Mouse (Mus musculus) adrenal gland, postnatal 4 days (tissue): ENCODE measurements around the gene Vgf. TPM values are rescaled to one million over a fixed set of nuclear protein-coding genes. Genes with fewer than 3 reads are reported as not detected.

ENCODE experiments used
- DNase-seq, 2 experiments: peaks; one replicate each; pipeline ENCODE4 v3.0.0; 2021 to 2022; ENCODE audit warnings: low spot score in 2 of 2, mixed read lengths in 2 of 2
- microRNA-seq: library from miRNA; unstranded; fragments of <30 nt; microRNA quantifications from one replicate; pipeline ENCODE4 v1.2.0, GENCODE M21; 2021
- total RNA-seq, 2 experiments: library from RNA; stranded (reverse); gene quantifications; 2 replicates each; pipeline ENCODE4 v1.2.3; 2021

Vgf gene
- total RNA-seq, 2 experiments from 2014 or later = 15.3 to 17.2 TPM

DNA sequence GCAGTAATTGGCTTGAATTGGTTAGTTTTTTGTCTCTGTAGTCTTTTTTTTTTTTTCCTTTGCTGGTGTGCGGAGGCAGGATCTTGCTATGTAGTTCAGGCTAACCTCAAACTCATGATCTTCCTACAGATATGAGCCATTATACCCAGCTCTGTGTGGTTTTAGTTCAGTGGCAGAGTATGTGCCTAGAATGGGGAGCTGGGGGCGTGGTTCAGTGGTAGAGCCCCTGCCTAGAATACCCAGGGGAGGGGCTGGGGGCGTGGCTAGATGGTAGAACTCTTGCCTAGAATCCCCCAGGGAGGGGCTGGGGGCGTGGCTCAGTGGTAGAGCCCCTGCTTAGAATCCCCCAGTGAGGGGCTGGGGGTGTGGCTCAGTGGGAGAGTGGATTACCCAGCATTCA lies 42.5 kb downstream of the Vgf start:
- no peak for DNase-seq

DNA sequence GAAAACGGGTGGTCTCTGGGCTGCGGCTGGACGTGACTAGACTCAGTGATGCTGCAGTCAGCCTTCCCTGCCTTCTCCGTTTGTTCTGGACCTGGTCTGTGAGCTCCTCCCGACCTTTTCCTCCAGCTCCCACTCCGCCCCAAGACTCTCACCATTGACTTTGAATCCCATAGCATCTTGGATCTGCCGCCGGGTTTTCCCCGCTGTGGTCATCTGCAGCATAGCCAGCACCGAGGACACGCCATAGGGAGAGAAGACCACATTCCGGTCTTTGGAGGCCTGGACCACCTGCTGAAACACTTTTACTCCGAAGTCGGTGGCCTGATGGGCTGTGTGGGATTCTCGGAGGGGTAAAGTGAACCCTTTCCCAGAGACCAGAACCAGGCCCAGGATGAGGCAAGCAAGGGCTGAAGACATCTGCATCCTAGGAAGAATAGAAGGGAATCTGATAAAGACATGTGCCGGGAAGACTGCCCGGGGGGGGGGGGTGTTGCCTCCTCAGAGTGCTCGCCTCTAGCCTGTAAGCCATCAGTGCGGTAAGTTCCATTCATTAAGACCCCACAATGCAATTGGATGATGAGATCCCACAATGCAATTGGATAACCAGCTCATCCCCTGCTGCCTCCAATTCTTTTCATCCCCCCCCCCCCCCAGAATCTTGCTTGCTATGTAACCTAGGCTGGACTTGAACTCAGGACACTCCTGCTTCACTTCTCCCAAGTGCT lies 44.9 kb downstream of the Vgf start:
- DNase-seq = no peak

DNA sequence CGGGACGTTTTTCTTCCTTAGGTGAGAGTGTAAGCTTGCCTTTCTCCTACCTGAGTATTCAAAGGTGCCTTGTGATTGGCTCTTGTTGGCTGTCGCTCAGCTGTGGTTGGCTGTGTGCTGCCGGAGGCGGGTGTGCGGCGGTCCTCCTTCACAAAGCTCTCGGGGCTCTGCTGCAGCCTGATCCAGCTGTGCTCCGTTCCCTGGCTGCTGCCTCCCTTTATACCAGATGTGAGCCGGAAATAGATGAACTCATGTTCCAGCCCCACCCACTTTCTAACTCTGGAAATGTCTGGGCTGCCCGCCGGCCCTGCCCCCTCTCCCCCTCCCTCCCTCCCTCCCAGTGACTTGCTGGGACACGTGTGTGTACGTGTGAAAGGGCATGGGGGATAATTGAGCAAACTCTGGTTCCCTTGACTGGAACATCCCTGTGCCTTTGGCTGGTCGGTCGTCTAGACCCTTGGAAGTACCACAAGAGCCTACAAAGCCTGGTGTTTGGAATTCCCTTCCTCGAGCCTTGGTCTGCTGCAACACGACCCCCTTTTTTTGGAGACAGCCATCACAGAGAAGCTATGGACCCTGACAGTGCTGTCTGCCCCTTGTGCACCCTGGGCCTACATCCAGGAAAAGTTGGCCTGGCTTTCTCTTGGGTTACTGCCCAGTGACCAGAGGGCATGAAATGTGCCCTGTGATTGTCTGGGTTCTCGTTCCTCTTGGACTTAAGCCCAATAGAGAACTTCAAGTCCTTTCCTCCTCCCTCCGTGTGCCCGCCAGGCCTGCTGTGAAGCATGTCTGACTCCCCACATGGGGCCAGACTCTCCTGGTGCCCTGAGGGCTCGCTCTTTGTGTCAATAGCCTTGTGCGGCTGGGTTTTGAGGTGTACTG lies 46.1 kb downstream of the Vgf start, which contains the start of gene Serpine1:
Gene Serpine1 (minus strand): TSS at position 190 of the 882 bp plus-strand sequence.
- DNase-seq = peak; percentile 31 to 37

DNA sequence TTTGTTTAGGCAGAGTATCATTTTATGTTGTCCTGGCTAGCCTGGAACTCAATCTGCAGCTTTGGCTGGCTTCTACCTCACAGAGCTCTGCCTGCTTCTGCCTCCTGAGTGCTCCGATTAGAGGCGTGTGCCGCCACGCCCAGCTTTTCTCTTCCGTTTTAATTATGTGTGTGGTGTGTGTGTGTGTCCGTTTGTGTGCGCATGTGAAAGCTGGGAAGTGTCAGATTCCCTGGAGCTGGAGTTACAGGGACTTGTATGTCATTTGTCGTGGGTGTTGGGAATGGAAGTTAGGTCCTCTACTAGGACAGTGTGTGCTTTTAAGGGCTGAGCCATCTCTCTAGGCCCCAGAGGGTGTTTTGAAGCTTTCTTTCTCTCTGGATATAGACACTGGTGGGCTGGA lies 46.9 kb downstream of the Vgf start:
- DNase-seq = no peak

DNA sequence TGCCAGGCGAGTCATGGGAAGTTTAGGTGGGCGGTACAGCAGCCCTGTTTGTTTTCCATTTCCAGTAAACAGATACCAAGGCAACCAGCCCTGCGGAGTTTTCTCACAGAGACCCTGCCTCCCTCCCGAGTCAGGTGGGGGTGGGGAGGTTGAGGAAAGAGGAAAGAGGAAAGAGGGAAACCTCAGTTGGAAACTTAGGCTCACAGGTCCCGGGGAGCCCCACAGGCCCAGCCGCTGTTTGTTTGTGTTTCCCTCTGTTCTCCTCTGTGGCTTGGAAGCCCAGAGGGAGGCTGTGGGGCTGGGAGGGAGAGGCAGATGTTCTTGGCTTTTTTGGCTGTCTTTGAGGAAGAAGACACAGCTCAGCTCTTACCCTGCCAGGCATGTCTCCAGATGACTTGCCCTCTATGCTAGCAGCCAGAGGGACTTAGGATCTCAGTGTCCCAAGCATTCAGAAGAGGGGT lies 48.0 kb downstream of the Vgf start:
- no peak for DNase-seq

DNA sequence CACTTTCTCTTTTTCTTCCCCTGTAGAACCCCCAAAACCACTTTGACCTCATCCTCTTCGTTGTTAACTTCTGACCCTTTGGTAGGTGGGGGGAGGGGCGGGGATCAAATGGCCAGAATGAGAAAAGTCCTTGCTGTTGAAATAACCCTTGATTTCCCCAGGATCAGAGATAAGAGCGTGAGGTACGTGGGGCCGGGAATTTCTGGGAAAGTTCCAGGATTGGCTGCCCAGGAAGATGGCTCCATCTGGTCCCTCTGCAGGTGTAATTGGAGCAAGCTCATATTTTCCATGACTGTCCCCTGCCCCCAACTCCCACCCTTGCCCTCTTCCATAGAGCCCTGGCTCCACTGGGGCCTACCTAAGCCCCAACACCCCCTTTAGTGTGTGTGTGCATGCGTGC lies 49.5 kb downstream of the Vgf start:
- no peak for DNase-seq

DNA sequence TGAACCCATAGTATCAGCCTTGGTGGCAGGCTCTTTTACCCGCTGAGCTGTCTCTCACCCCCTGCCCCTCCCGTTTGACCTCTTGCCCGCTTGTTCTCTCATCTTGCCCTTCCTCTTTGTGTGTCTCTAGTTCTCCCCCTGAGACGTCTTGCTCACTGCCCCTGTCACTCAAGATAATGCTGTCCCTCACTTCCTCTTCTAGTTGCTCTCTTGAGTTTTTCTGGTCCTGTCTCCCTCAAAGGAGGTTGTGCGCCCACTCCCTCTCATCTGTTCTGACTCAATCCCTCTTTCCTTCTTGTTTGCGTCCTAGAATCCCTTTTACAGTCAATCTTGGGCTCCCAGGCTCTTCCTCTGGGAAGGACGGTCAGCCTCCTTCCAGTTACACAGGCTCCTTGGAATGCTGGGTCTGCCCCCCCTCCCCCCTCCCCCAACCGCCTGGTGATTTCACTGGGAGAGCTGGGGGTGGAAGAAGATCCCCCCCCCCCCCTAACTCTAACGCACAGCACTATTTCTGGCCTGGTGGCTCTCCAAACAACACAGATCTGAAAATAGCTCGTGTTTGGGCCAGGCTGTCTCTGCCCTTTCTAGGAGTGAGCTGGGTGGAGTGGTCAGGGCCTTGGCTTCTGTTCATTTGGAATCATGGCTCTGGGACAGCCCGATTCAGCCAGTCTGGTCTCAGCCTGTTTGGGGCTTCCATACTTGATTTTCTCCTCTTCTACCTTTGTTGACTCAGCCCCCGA lies 50.2 kb downstream of the Vgf start:
- no peak for DNase-seq

DNA sequence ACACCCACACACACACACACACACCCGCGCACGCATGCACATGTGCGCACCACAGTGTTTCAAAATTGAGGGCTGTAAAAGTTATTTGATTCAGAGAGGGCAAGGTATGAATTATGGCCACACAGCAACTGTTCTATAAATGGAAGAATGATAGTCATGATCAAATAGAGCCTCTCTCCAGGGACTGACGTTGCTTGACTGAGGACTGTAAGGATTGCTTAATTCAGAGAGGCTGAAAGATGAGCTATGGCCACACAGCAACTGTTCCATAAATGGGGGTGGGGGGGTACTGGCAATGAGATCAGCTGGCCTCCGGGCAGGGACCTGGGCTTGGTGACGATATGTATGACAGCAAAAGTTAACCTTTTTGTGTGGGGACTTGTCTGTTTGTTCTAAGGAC lies 51.0 kb downstream of the Vgf start:
- no peak for DNase-seq

DNA sequence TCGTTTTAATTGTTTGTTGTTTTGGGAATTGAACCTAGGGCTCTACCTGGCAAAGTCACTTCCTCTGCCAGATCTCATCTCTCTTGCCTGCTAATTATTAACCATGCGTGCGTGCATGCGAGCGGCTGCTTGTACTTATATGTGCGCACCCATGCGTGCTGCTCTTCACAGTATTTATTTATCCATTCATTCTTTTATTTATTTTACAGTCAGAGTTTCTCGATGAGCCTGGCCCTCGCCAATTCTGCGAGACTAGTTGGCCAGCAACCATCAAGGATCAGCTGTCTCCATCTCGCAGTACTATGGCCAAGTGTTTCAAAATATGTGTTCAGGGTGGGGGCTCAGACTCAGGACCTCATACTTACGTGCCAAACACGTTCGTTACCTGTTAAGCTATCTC lies 51.8 kb downstream of the Vgf start:
- no peak for DNase-seq

DNA sequence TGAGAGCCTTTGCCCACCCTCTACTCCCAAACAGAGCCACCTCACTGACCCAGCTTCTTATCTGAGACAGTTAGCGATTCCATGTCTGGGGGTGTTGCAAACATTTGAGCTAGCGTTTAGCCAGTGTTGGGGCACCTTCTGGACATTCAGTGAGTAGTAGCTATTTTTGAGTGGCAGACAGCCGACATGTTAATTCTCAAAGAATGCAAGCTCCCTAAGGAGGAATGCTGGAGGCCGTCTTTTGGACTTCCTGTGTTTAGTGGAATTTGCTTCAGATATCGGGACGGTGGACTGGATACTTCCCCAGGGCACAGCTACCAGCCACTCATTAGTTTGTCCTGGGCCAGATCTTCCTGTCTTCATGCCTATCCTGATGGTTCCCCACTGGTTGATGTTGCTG lies 52.4 kb downstream of the Vgf start:
- DNase-seq = no peak

DNA sequence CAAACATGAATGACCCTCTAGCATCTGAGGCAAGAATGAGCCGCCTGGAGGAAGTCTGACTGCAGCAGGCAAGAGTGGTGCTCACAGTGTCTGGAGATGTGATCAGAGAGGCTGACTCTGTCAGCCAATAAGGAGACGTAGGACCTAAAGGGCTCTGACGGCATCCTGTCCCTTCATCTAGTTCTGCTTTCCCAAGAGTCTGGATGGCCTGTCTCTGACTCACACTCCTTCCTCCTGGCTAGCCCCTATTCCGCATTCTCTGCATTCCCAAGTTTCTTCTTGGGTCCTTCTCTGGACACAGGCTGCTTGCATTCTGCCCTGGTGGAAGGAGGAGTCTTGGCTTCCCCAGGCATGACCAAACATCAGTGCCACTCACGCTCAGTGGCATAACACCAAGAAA lies 53.7 kb downstream of the Vgf start:
- DNase-seq = no peak

Small RNAs within 50 kb of the gene (microRNA-seq; reads per million reads assigned to microRNA genes)
- 67.6 reads per million, percentile 41 among the genes with 10 or more reads in this experiment for gene Mir702

Other genes starting within 250 kb of the Vgf start
- 10 to 100 TPM; 17.5 to 22.3 TPM for gene Col26a1, start 143.2 kb upstream of the Vgf start, total RNA-seq
- gene Ift22, start 118.2 kb upstream of the Vgf start, total RNA-seq = 10 to 100 TPM; 33.6 to 38.2 TPM
- gene Fis1, start 73.1 kb upstream of the Vgf start, total RNA-seq = 100 to 1,000 TPM; 211 to 213 TPM
- gene Cldn15, start 59.8 kb upstream of the Vgf start, total RNA-seq = 10 to 100 TPM; 11.1 to 13.4 TPM
- gene Plod3, start 39.4 kb upstream of the Vgf start, total RNA-seq = 10 to 100 TPM; 60.4 to 64.7 TPM
- 10 to 100 TPM; 57.4 to 60.6 TPM for gene Znhit1, start 38.4 kb upstream of the Vgf start, total RNA-seq
- 100 to 1,000 TPM; 121 to 124 TPM for gene Ap1s1, start 19.7 kb downstream of the Vgf start, total RNA-seq
- gene Serpine1, start 45.9 kb downstream of the Vgf start, total RNA-seq = 1 to 10 TPM; 1.7 to 2.2 TPM
- 10 to 100 TPM; 36.2 to 46.0 TPM for gene Trim56, start 89.8 kb downstream of the Vgf start, total RNA-seq
- gene Muc3, start 122.9 kb downstream of the Vgf start, total RNA-seq = not detected
- gene Muc3a, start 186.0 kb downstream of the Vgf start, total RNA-seq = under 1 TPM; 0.31 to 0.67 TPM